Mouse (Mus musculus): ENCODE results near the gene Atp8a1. TPM values are rescaled to one million over a fixed set of nuclear protein-coding genes. Genes with fewer than 3 reads are reported as not detected.

The Atp8a1 gene
- polyA plus RNA-seq, 1 experiment from 2014 or later: 6.2 TPM

DNA sequence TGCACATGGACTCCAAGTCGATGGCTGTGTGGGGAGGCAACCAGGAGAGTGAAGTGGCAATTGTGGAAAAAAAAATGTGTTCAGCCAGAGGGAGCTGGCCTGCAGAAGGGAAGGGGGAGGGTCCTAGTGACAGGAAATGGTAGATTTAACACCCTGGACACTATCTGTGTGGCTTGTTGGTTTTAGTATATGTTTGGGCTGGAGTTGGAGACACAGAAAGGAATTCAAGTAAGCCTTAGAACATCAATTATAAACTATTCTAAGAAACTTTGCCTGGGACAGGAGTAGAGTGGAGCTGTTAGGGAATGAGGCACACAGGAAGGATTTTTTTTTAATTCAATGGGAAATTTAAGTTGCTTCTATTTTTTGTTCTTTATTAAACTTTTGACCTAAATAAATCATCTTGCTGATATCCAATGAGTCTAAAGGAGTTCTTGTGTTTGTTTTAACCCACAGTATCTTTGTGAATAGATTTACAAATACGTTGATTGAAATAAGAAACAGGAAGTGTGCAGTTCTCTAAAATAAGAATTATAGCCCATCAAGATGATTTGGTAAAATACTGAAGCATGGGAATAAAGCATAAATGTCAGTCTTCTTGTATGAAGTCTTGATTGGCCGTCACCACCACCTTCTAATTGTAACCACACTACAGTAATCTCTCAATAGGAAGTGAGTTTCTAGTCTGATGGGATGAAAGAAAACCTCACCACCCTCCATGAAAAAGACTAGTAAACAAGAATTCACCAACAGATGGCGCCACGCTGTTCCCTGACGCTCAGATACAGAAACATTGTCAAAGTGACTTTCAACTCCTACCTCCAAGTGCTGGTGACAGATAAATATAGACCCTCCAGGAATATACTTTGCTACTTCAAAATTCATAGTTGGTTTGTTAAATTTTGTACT is 267.3 kb downstream of the Atp8a1 start:
- Histone ChIP-seq H3K4me3 (no peak overlapping the region), H3K9ac (no peak overlapping the region), H3K4me1 (replicated peaks) (no peaks in the 10 kb centered on the region), H3K36me3 (no peaks in the 10 kb centered on the region), H3K9me3 (replicated peaks) (no peaks in the 10 kb centered on the region), H3K27me3 (no peaks in the 10 kb centered on the region), H3K27ac (no peak overlapping the region), H3K4me2 (no peak overlapping the region)
- WGBS: 40% methylated on average over 6 of the region's 6 CpGs
- no peak for ATAC-seq (replicated peaks; ENCODE audit: insufficient number of reproducible peaks, insufficient read depth, low FRiP score, low read depth)

DNA sequence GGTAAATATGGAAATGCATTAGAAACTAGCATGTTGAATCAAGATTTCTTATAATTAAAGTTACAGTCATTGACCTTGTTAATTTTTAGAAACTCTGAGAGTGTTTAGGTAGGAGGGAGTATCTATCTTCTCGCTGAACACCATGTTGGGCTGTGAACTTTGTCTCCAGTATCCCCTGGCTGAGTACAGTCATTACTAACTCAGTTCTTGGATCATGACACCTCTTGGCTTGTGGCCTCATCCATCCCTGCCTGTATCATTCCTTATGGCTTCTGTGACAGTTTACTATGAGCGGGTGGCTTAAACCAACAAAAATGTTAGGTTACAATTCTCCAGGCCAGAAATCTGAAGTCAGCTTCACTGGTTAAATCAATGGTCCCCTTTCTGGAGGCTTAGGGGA is 271.5 kb downstream of the Atp8a1 start:
- no peaks in the 10 kb centered on the region for H3K27me3 ChIP-seq
- H3K36me3 ChIP-seq: no peaks in the 10 kb centered on the region
- no peak overlapping the region for H3K4me2 ChIP-seq
- no peak overlapping the region for H3K27ac ChIP-seq
- 74% methylated on average over 2 of the region's 2 CpGs for WGBS
- H3K4me1 ChIP-seq (replicated peaks): no peaks in the 10 kb centered on the region
- ATAC-seq (replicated peaks; ENCODE audit: insufficient number of reproducible peaks, insufficient read depth, low FRiP score, low read depth): no peak
- no peak overlapping the region for H3K4me3 ChIP-seq
- no peak overlapping the region for H3K9ac ChIP-seq
- H3K9me3 ChIP-seq (replicated peaks): no peaks in the 10 kb centered on the region

DNA sequence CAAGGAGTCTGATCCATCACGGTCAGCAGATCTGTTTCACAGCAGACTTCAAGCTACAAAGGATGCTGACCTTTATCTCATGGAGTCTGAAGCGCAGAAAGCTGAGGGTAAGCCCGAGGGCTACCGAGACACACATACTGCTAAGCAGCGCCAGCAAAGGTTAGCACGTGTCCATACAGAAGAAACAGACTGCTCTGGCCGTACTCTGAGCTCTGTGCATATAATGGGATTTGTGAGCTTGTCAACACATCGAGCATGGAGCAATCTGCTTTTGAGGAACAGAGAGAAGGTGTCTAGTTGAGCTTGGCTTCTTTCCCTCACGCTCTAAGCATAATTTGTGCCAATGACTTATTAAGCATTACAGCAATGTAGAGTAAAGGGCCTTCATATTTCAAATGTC is 273.2 kb downstream of the Atp8a1 start:
- Histone ChIP-seq H3K4me2 (no peak overlapping the region), H3K9ac (no peak overlapping the region), H3K27ac (no peak overlapping the region), H3K27me3 (no peaks in the 10 kb centered on the region), H3K4me1 (replicated peaks) (no peaks in the 10 kb centered on the region), H3K36me3 (no peaks in the 10 kb centered on the region), H3K9me3 (replicated peaks) (no peaks in the 10 kb centered on the region), H3K4me3 (no peak overlapping the region)
- no peak for ATAC-seq (replicated peaks; ENCODE audit: insufficient number of reproducible peaks, insufficient read depth, low FRiP score, low read depth)
- WGBS: 61% methylated on average over 9 of the region's 9 CpGs

DNA sequence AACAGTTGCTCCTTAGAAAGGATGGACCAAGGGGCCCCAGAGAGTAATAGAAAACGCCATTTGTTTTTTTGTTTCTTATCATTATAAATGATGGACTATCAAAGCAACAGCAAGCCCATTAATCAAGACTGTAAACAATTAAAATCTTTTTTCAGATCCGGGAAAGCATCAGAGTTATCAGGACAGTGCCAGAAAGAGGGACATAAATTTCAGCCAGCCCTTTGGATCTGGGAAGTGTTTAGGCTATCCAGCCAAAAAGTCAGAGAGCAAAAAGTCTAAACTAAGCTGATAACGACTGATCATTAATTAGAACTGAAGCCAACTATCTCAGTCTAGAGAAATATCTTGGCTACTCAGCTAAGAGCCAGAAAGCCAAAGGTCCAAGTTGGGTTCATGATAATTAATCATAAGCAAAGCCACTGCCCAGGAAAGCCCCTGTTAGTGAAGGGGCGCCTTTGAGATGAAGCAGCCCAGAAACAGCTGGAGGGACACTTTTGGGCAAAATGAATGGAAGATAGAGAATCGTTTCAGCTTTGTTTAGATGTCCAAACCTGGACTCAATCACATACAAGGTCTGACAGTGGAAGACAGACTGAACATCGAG is 274.6 kb downstream of the Atp8a1 start:
- Histone ChIP-seq H3K27me3 (no peaks in the 10 kb centered on the region), H3K4me1 (replicated peaks) (no peaks in the 10 kb centered on the region), H3K9ac (no peak overlapping the region), H3K4me2 (no peak overlapping the region), H3K9me3 (replicated peaks) (no peaks in the 10 kb centered on the region), H3K4me3 (no peak overlapping the region), H3K36me3 (no peaks in the 10 kb centered on the region), H3K27ac (no peak overlapping the region)
- WGBS: 50% methylated on average over 6 of the region's 6 CpGs
- no peak for ATAC-seq (replicated peaks; ENCODE audit: insufficient number of reproducible peaks, insufficient read depth, low FRiP score, low read depth)

Small RNA genes within 50 kb of the gene (microRNA-seq; reads per million reads assigned to microRNA genes)
- not detected for gene Gm23617

Other genes starting within 250 kb of the Atp8a1 start
- gene Shisa3, start 239.6 kb downstream of the Atp8a1 start, polyA plus RNA-seq (2015; fragmentation: Nextera tagmentation; extraction: Ambion mirVana): 2.4 and 3.7 TPM in 2 replicates
- not detected in 2 replicates for gene Gm5108, start 94.2 kb upstream of the Atp8a1 start, polyA plus RNA-seq (2015; fragmentation: Nextera tagmentation; extraction: Ambion mirVana)
- gene Gm21905, start 99.0 kb upstream of the Atp8a1 start, polyA plus RNA-seq (2015; fragmentation: Nextera tagmentation; extraction: Ambion mirVana): not detected in 2 replicates
- not detected in 2 replicates for gene Grxcr1, start 184.4 kb upstream of the Atp8a1 start, polyA plus RNA-seq (2015; fragmentation: Nextera tagmentation; extraction: Ambion mirVana)